Mouse (Mus musculus): ENCODE data around the gene Fndc3b. TPM values are rescaled to one million over a fixed set of nuclear protein-coding genes. Genes with fewer than 3 reads are reported as not detected.

Gene Fndc3b
- total and polyA plus RNA-seq, 3 experiments = 0.03 to 0.05 (median 0.04) TPM

DNA sequence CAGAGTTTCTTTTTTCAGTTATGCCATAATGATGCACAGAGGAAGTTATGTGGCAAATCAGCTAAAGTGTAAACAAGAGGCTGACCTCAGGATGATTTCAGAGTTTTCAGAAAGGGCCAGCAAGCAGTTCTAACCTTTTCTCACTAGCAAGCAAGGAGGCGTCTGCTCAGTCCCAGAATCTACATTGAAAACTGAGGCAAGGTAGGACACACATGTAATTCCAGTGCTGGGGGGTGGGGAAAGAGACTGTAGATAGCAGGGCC is 93.9 kb downstream of the Fndc3b start:
- Histone ChIP-seq H3K79me2 (replicated peaks; ENCODE audit: control insufficient read depth, extremely low read depth, insufficient read depth, poor library complexity, severe bottlenecking) (no peaks in the 10 kb centered on the region), H3K36me3 (replicated peaks in 1 of 2; ENCODE audit: control insufficient read depth in 1 of 2, insufficient read depth in 1 of 2, low read length in 1 of 2) (no peaks in the 10 kb centered on the region), H3K4me2 (ENCODE audit: insufficient read depth, low read depth, poor library complexity, severe bottlenecking) (no peak overlapping the region), H3K4me1 (ENCODE audit: control insufficient read depth in 1 of 2, insufficient read depth in 2 of 2) (no peaks in the 10 kb centered on the region), H3K27ac (ENCODE audit: insufficient read depth, low read depth) (no peak overlapping the region), H3K9me3 (replicated peaks; ENCODE audit: low read length) (no peaks in the 10 kb centered on the region), H3K4me3 (replicated peaks in 1 of 3; ENCODE audit: low read depth in 2 of 3, low read length in 2 of 3, poor library complexity in 1 of 3) (no peak overlapping the region), H3K27me3 (replicated peaks) (no peaks in the 10 kb centered on the region), H3K9ac (ENCODE audit: insufficient read depth, low read depth) (no peak overlapping the region)
- dilution Hi-C loops (cut with MboI; ENCODE audit: extremely low pct_ligation_motif_present, extremely low pct_unique_long_range_greater_than_20kb, low sequenced_read_pairs) = no loop called here
- DNase-seq (ENCODE audit: extremely low read depth) = no peak
- TF ChIP-seq MEF2A (IDR thresholded peaks at IDR 0.05; ENCODE audit: borderline replicate concordance, low read depth, low read length) (no peak), USF2 (conservative IDR thresholded peaks at IDR 0.05; ENCODE audit: low read depth, low read length) (no peak), MXI1 (IDR thresholded peaks at IDR 0.05; ENCODE audit: low read depth, low read length) (no peak), ZC3H11A (IDR thresholded peaks at IDR 0.05; ENCODE audit: low read depth, low read length) (no peak), JUN (IDR thresholded peaks at IDR 0.05; ENCODE audit: insufficient read depth, low read depth, low read length) (no peak), ETS1 (conservative IDR thresholded peaks at IDR 0.05; ENCODE audit: low read depth, low read length) (no peak)
- in situ Hi-C loops (cut with MboI; ENCODE audit: low pct_ligation_motif_present, low pct_unique_long_range_greater_than_20kb, low sequenced_read_pairs) = no loop called here

GRCm38 (mm10) chr3:27616421-27617236 is 94.5 kb downstream of the Fndc3b start:
- no peaks in the 10 kb centered on the region for H3K4me1 ChIP-seq (ENCODE audit: control insufficient read depth in 1 of 2, insufficient read depth in 2 of 2)

GRCm38 (mm10) chr3:27615479-27615878 is 95.6 kb downstream of the Fndc3b start:
- no peak overlapping the region for H3K9ac ChIP-seq (ENCODE audit: insufficient read depth, low read depth)
- in situ Hi-C loops (cut with MboI; ENCODE audit: low pct_ligation_motif_present, low pct_unique_long_range_greater_than_20kb, low sequenced_read_pairs) = no loop called here
- dilution Hi-C loops (cut with MboI; ENCODE audit: extremely low pct_ligation_motif_present, extremely low pct_unique_long_range_greater_than_20kb, low sequenced_read_pairs) = no loop called here
- no peaks in the 10 kb centered on the region for H3K4me1 ChIP-seq (ENCODE audit: control insufficient read depth in 1 of 2, insufficient read depth in 2 of 2)
- H3K27me3 ChIP-seq (replicated peaks) = no peaks in the 10 kb centered on the region
- no peaks in the 10 kb centered on the region for H3K79me2 ChIP-seq (replicated peaks; ENCODE audit: control insufficient read depth, extremely low read depth, insufficient read depth, poor library complexity, severe bottlenecking)
- H3K9me3 ChIP-seq (replicated peaks; ENCODE audit: low read length) = no peaks in the 10 kb centered on the region
- DNase-seq (ENCODE audit: extremely low read depth) = no peak
- H3K4me2 ChIP-seq (ENCODE audit: insufficient read depth, low read depth, poor library complexity, severe bottlenecking) = no peak overlapping the region
- no peaks in the 10 kb centered on the region for H3K36me3 ChIP-seq (replicated peaks in 1 of 2; ENCODE audit: control insufficient read depth in 1 of 2, insufficient read depth in 1 of 2, low read length in 1 of 2)
- H3K27ac ChIP-seq (ENCODE audit: insufficient read depth, low read depth) = no peak overlapping the region
- H3K4me3 ChIP-seq (replicated peaks in 1 of 3; ENCODE audit: low read depth in 2 of 3, low read length in 2 of 3, poor library complexity in 1 of 3) = no peak overlapping the region
- TF ChIP-seq MAX (IDR thresholded peaks at IDR 0.05; ENCODE audit: low read length) (no peak), MAZ (IDR thresholded peaks at IDR 0.05; ENCODE audit: low read depth, low read length) (no peak), GABPA (IDR thresholded peaks at IDR 0.05; ENCODE audit: insufficient replicate concordance, low read depth, low read length) (no peak), JUND (conservative IDR thresholded peaks at IDR 0.05; ENCODE audit: low read depth, low read length) (no peak), JUN (IDR thresholded peaks at IDR 0.05; ENCODE audit: insufficient read depth, low read depth, low read length) (no peak), ZKSCAN1 (IDR thresholded peaks at IDR 0.05; ENCODE audit: borderline replicate concordance, low read depth, low read length) (no peak), BHLHE40 (IDR thresholded peaks at IDR 0.05; ENCODE audit: low read depth, low read length) (no peak), HCFC1 (IDR thresholded peaks at IDR 0.05; ENCODE audit: low read depth, low read length) (no peak), E2F4 (IDR thresholded peaks at IDR 0.05; ENCODE audit: insufficient replicate concordance, low read depth, low read length) (no peak), CHD1 (IDR thresholded peaks at IDR 0.05; ENCODE audit: low read depth, low read length) (no peak), NRF1 (IDR thresholded peaks at IDR 0.05; ENCODE audit: low read depth, low read length) (no peak), EP300 (IDR thresholded peaks at IDR 0.05; ENCODE audit: low read length) (no peak), ZC3H11A (IDR thresholded peaks at IDR 0.05; ENCODE audit: low read depth, low read length) (no peak), ZMIZ1 (IDR thresholded peaks at IDR 0.05; ENCODE audit: low read depth, low read length) (no peak), SIN3A (IDR thresholded peaks at IDR 0.05; ENCODE audit: low read length) (no peak), USF1 (IDR thresholded peaks at IDR 0.05; ENCODE audit: low read depth, low read length) (no peak)

More at GRCm38 (mm10) chr3:27616421-27617236, 94.5 kb downstream of the Fndc3b start:
- no peaks in the 10 kb centered on the region for H3K9me3 ChIP-seq (replicated peaks; ENCODE audit: low read length)
- H3K27ac ChIP-seq (ENCODE audit: insufficient read depth, low read depth) = no peak overlapping the region
- no peaks in the 10 kb centered on the region for H3K27me3 ChIP-seq (replicated peaks)
- TF ChIP-seq ETS1 (conservative IDR thresholded peaks at IDR 0.05; ENCODE audit: low read depth, low read length) = no peak
- no peak for TF ChIP-seq TCF12 (IDR thresholded peaks at IDR 0.05; ENCODE audit: low read depth, low read length)
- no peak for TF ChIP-seq ELF1 (IDR thresholded peaks at IDR 0.05; ENCODE audit: low read depth, low read length)
- no peak for TF ChIP-seq CHD1 (IDR thresholded peaks at IDR 0.05; ENCODE audit: low read depth, low read length)
- TF ChIP-seq MYC (IDR thresholded peaks at IDR 0.05; ENCODE audit: low read depth, low read length) = no peak
- no peak for TF ChIP-seq UBTF (IDR thresholded peaks at IDR 0.05; ENCODE audit: low read depth, low read length)
- TF ChIP-seq GABPA (IDR thresholded peaks at IDR 0.05; ENCODE audit: insufficient replicate concordance, low read depth, low read length) = no peak
- no peak for TF ChIP-seq IRF4 (IDR thresholded peaks at IDR 0.05; ENCODE audit: low read depth, low read length)
- TF ChIP-seq MAZ (IDR thresholded peaks at IDR 0.05; ENCODE audit: low read depth, low read length) = no peak
- TF ChIP-seq MXI1 (IDR thresholded peaks at IDR 0.05; ENCODE audit: low read depth, low read length) = no peak
- no peak for TF ChIP-seq SMC3 (IDR thresholded peaks at IDR 0.05; ENCODE audit: low read depth, low read length)
- TF ChIP-seq NELFE (IDR thresholded peaks at IDR 0.05; ENCODE audit: low read depth, low read length) = no peak
- TF ChIP-seq RCOR1 (conservative IDR thresholded peaks at IDR 0.05; ENCODE audit: low read depth, low read length) = no peak
- TF ChIP-seq MAX (IDR thresholded peaks at IDR 0.05; ENCODE audit: low read length) = no peak
- no peaks in the 10 kb centered on the region for H3K79me2 ChIP-seq (replicated peaks; ENCODE audit: control insufficient read depth, extremely low read depth, insufficient read depth, poor library complexity, severe bottlenecking)
- in situ Hi-C loops (cut with MboI; ENCODE audit: low pct_ligation_motif_present, low pct_unique_long_range_greater_than_20kb, low sequenced_read_pairs) (no loop called here), dilution Hi-C loops (cut with MboI; ENCODE audit: extremely low pct_ligation_motif_present, extremely low pct_unique_long_range_greater_than_20kb, low sequenced_read_pairs) (no loop called here)
- H3K9ac ChIP-seq (ENCODE audit: insufficient read depth, low read depth) = no peak overlapping the region
- H3K4me3 ChIP-seq (replicated peaks in 1 of 3; ENCODE audit: low read depth in 2 of 3, low read length in 2 of 3, poor library complexity in 1 of 3) = no peak overlapping the region
- no peaks in the 10 kb centered on the region for H3K36me3 ChIP-seq (replicated peaks in 1 of 2; ENCODE audit: control insufficient read depth in 1 of 2, insufficient read depth in 1 of 2, low read length in 1 of 2)
- DNase-seq (ENCODE audit: extremely low read depth) = no peak
- H3K4me2 ChIP-seq (ENCODE audit: insufficient read depth, low read depth, poor library complexity, severe bottlenecking) = no peak overlapping the region
